Mouse (Mus musculus) intestine, embryonic 15.5 days (tissue): ENCODE measurements around the gene Nvl. TPM values are rescaled to one million over a fixed set of nuclear protein-coding genes. Genes with fewer than 3 reads are reported as not detected.

Experiments
- ATAC-seq: fragments of 200-750 bp; cut with Nextera tagmentation; 2 replicates; pipeline ENCODE4 v1.8.0; 2017; ENCODE audit warnings: moderate TSS enrichment, moderate library complexity
- H3K27ac ChIP-seq: fragments of 300-500 bp; sonication (generic); 2 replicates; pipeline ENCODE4 v1.5.1; 2015; ENCODE audit warnings: mild to moderate bottlenecking, inconsistent platforms
- H3K27me3 ChIP-seq: fragments of 300-500 bp; sonication (generic); replicated peaks from 2 replicates; pipeline ENCODE4 v1.6.1; 2015; ENCODE audit warnings: inconsistent platforms
- H3K36me3 ChIP-seq: fragments of 300-500 bp; sonication (generic); 2 replicates; pipeline ENCODE4 v1.6.1; 2015; ENCODE audit warnings: inconsistent platforms
- H3K4me1 ChIP-seq: fragments of 300-500 bp; sonication (generic); replicated peaks from 2 replicates; pipeline ENCODE4 v1.6.1; 2015; ENCODE audit warnings: inconsistent platforms
- H3K4me2 ChIP-seq: fragments of 300-500 bp; sonication (generic); replicated peaks from 2 replicates; pipeline ENCODE4 v1.6.1; 2015; ENCODE audit warnings: mild to moderate bottlenecking, inconsistent platforms
- H3K4me3 ChIP-seq: fragments of 300-500 bp; sonication (generic); replicated peaks from 2 replicates; pipeline ENCODE4 v1.5.1; 2015; ENCODE audit warnings: inconsistent platforms
- H3K9ac ChIP-seq: fragments of 300-500 bp; sonication (generic); 2 replicates; pipeline ENCODE4 v1.6.1; 2015; ENCODE audit warnings: inconsistent platforms
- H3K9me3 ChIP-seq: fragments of 300-500 bp; sonication (generic); 2 replicates; pipeline ENCODE4 v1.6.1; 2016; ENCODE audit warnings: inconsistent platforms
- WGBS: fragments of 180-500 bp; shearing (Covaris S2); methylation state at CpG from one replicate; pipeline ENCODE4 v1.1.7; 2015; 5-methylcytosine and 5-hydroxymethylcytosine counted together
- polyA plus RNA-seq: library from polyadenylated mRNA; unstranded; fragments of >200 nt; fragmentation: Nextera tagmentation; extraction: Ambion mirVana; gene quantifications from 2 replicates; pipeline ENCODE4 v1.2.1, GENCODE M21; 2015

Nvl gene
- polyA plus RNA-seq, 1 experiment from 2014 or later: 23.4 TPM

DNA sequence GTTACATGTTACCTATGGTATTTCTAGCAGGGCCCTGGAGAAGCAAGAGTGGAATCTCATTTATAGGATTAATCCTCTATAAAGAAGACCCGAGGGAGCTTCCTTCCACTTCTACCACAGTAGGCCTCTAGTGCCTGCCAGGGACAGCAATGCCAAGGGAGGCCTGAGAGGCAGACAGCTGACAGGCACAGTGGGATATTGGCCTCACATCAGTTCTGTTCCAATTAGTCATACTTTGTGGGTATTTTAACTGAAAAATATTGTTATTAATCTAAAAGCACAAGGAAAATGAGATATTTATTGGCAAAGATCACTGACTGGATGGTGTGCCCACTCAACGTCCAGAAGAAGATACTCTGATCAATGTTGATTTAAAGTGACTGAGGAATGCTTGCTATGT lies 80.0 kb downstream of the Nvl start:
- no peak overlapping the region for H3K27ac ChIP-seq
- ATAC-seq: no peak
- 69% methylated on average over 2 of the region's 2 CpGs for WGBS
- H3K9me3 ChIP-seq: no peaks in the 10 kb centered on the region
- H3K4me3 ChIP-seq: no peak overlapping the region
- H3K4me1 ChIP-seq: no peaks in the 10 kb centered on the region
- no peaks in the 10 kb centered on the region for H3K27me3 ChIP-seq
- H3K36me3 ChIP-seq: no peaks in the 10 kb centered on the region
- H3K4me2 ChIP-seq: no peak overlapping the region
- H3K9ac ChIP-seq: no peak overlapping the region

DNA sequence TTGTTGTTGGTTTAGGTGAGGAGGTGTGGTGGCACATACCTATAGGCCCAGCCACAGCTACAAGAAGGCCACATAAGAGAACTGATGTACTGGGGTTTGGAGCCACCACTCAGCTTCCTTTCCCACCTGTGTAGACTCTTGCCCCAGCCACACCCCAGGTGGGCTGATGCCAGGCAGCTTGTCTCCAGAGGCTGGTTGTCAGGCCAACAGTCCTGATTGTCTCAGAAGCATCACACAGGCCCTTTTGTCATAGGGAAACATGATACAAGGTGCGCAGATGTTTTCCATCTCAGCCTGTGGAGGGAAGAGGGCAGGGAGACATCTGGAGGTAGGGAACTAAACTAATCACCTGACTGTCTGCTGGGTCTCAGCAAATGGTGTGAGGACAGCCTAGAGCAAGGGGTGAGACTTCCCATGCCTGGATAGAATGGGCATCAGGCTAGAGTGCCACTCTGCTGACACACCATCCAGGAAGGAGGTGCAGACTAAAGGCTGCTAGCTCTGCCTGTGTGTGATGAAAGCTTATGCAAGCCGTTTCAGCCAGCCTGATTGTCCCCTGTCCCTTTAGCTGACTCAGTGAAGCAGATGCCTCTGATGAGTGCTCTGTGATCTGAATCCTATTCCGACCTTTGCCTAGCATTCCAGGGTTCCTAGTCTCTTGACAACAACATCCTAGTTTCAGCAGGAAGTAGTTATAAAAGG lies 82.1 kb downstream of the Nvl start:
- Histone ChIP-seq H3K27ac (no peak overlapping the region), H3K4me3 (no peak overlapping the region), H3K36me3 (no peaks in the 10 kb centered on the region), H3K4me1 (no peaks in the 10 kb centered on the region), H3K9me3 (no peaks in the 10 kb centered on the region), H3K27me3 (no peaks in the 10 kb centered on the region), H3K9ac (no peak overlapping the region), H3K4me2 (no peak overlapping the region)
- ATAC-seq: no peak
- 66% methylated on average over 3 of the region's 3 CpGs for WGBS

DNA sequence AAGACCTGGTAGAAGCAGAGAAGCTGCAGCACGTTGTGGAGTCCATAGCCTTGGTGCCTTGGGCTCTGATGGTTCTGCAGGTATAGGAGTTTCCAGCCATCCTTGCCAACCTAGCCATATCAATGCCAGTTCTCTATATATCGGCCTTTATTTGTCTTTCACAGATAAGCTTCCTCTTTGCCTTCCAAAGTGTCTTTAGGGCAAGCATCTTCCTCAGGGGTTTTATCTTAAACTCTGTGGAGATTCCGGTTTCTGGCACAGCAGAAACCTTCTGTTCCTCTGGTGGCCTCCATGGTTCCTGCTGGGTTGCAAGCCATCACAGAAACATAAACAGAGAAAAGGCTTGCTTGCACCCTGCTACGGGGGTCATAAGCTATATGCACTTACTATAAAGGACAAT lies 91.1 kb downstream of the Nvl start:
- H3K27me3 ChIP-seq: no peaks in the 10 kb centered on the region
- WGBS: 76% methylated on average over 4 of the region's 4 CpGs
- no peak overlapping the region for H3K27ac ChIP-seq
- no peak overlapping the region for H3K9ac ChIP-seq
- no peaks in the 10 kb centered on the region for H3K9me3 ChIP-seq
- no peaks in the 10 kb centered on the region for H3K36me3 ChIP-seq
- no peak for ATAC-seq
- H3K4me1 ChIP-seq: no peaks in the 10 kb centered on the region
- no peak overlapping the region for H3K4me3 ChIP-seq
- no peak overlapping the region for H3K4me2 ChIP-seq

DNA sequence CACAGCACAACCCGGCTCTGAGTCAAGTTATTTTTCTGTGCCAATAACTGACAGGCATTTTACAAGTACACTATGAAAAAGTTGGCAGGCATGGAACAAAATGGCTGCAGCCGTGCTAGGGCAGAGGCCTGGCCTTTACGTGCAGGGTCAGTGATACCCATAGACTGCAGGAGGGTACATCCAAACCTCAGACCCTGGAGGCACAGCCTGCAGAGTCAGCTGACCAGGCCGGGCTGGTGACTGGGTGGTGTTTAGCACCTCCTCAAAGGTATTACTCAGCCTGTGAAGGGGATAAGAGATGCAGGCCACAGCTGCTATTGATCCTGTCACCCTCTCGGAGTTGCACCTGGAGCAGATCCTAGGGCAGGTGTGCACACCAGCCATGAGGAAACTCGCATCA lies 93.1 kb downstream of the Nvl start, which contains the start of gene 9130409I23Rik:
TSS of gene 9130409I23Rik (plus strand) at position 301 of the 400 bp plus-strand sequence.
- no peak within 1 kb of the TSS for H3K9ac ChIP-seq
- no peak within 1 kb of the TSS for H3K4me2 ChIP-seq
- no peaks in the 10 kb centered on the region for H3K9me3 ChIP-seq
- 76% methylated on average over 6 of the region's 6 CpGs for WGBS
- no peaks in the 10 kb centered on the region for H3K27me3 ChIP-seq
- H3K27ac ChIP-seq: no peak within 1 kb of the TSS
- H3K4me3 ChIP-seq: no peak within 1 kb of the TSS
- no peaks in the 10 kb centered on the region for H3K4me1 ChIP-seq
- ATAC-seq: no peak
- no peaks in the 10 kb centered on the region for H3K36me3 ChIP-seq

DNA sequence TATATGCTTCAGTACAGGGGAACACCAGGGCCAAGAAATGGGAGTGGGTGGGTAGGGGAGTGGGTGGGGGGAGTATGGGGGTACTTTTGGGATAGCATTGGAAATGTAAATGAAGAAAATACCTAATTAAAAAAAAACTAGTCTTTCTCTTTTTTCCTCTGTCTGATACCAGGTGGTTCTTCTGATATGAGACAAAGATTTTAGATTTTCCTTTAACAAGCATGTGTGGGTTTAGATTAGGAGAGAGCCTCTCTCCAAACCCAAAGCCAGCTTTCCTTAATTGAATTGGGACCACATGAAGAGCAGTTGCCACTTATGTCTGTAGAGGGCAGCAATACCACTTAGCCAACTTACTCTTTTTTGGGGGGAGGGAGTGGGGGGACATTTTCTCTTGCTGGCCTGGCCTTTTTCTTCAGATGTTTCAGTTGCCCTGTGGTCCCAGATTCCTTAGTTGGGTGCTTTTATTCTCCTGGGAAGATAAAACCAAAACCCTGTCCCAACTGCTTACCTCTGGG lies 94.6 kb downstream of the Nvl start:
- Histone ChIP-seq H3K27ac (no peak overlapping the region), H3K4me2 (no peak overlapping the region), H3K9ac (no peak overlapping the region), H3K36me3 (no peaks in the 10 kb centered on the region), H3K4me3 (no peak overlapping the region), H3K4me1 (no peaks in the 10 kb centered on the region), H3K27me3 (no peaks in the 10 kb centered on the region), H3K9me3 (no peaks in the 10 kb centered on the region)
- no peak for ATAC-seq

DNA sequence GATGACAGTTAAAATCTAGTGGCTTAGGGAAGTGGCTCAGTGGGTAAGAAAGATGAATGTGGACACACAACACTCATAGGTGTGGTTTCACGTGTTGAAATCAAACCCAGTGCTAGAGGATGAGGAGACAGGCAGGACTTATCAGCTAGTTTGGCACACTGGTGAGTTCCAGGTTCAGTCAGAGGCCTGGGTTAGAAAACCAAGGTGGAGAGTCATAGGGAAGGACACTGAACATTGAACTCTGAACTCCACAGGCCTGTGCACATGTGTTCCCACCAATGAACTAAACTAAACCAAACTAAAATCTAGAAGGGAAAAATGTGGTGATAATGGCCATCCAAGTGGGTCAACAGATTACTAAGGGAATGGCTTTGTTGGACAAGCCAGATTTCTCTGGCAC lies 96.5 kb downstream of the Nvl start:
- Histone ChIP-seq H3K4me3 (no peak overlapping the region), H3K9me3 (no peaks in the 10 kb centered on the region), H3K9ac (no peak overlapping the region), H3K27me3 (no peaks in the 10 kb centered on the region), H3K36me3 (no peaks in the 10 kb centered on the region), H3K4me2 (no peak overlapping the region), H3K4me1 (no peaks in the 10 kb centered on the region), H3K27ac (no peak overlapping the region)
- WGBS: 61% methylated on average over 1 of the region's 1 CpGs
- ATAC-seq: no peak

DNA sequence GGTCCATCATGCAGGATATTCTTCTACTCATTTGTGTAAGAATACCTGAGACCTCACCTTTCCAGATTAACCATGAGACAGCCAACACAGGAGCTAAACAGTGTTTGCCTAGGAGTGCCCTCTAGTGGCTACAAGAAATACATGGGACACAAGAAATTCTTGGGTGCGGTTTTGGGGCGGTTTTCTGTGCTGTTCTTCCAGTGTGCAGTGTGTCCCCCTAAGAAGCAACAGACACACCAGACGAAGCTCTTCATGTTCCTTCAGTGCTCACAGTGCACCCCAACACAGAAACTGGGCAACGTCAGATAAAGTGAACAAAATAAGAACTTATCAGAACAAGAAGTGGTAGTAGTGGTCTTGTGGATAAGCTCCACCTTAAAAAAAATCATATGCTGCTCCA lies 104.4 kb downstream of the Nvl start:
- no peak for ATAC-seq
- Histone ChIP-seq H3K4me2 (no peak overlapping the region), H3K4me1 (no peaks in the 10 kb centered on the region), H3K27me3 (no peaks in the 10 kb centered on the region), H3K9me3 (no peaks in the 10 kb centered on the region), H3K4me3 (no peak overlapping the region), H3K36me3 (no peaks in the 10 kb centered on the region), H3K9ac (no peak overlapping the region), H3K27ac (no peak overlapping the region)
- WGBS: 17% methylated on average over 4 of the region's 4 CpGs

DNA sequence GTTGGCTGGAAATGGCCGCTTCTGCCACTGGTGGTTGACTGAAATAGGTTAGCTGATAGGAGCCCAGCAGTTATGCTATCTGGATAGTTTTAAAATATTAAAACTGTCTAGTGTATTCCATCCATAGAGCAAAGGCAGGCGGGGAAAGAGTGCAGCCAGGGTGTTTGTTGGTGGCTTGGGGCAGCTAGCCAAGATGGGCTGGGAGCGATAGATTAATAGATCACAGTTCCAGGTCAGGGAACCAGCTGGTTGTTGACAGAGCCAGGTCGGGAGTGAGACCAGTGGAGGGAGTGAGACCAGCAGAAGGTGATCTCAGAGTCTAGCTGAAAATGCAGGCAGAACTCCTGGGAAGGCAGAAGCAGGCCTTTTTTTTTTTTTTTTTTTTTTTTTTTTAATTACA lies 106.4 kb downstream of the Nvl start:
- no peak for ATAC-seq
- H3K27me3 ChIP-seq: no peaks in the 10 kb centered on the region
- H3K4me1 ChIP-seq: no peaks in the 10 kb centered on the region
- no peak overlapping the region for H3K4me3 ChIP-seq
- H3K9me3 ChIP-seq: no peaks in the 10 kb centered on the region
- H3K27ac ChIP-seq: no peak overlapping the region
- H3K36me3 ChIP-seq: no peaks in the 10 kb centered on the region
- no peak overlapping the region for H3K4me2 ChIP-seq
- 65% methylated on average over 4 of the region's 4 CpGs for WGBS
- no peak overlapping the region for H3K9ac ChIP-seq

Other genes with a start within 250 kb of the Nvl start
- 71.4 and 82.4 TPM in 2 replicates for gene Pycr2, start 239.9 kb downstream of the Nvl start, polyA plus RNA-seq
- 2.2 and 2.4 TPM in 2 replicates for gene Lefty1, start 209.2 kb downstream of the Nvl start, polyA plus RNA-seq
- gene Tmem63a, start 201.9 kb downstream of the Nvl start, polyA plus RNA-seq: 15.0 and 15.8 TPM in 2 replicates
- 3.6 and 4.0 TPM in 2 replicates for gene Ephx1, start 123.3 kb downstream of the Nvl start, polyA plus RNA-seq
- gene 9130409I23Rik, start 93.0 kb downstream of the Nvl start, polyA plus RNA-seq: not detected in 2 replicates
- gene Cnih4, start 489 bp upstream of the Nvl start, polyA plus RNA-seq: 134 and 147 TPM in 2 replicates
- gene Wdr26, start 67.8 kb upstream of the Nvl start, polyA plus RNA-seq: 30.2 and 33.0 TPM in 2 replicates
- 0.20 and 0.29 TPM in 2 replicates for gene Cnih3, start 208.4 kb upstream of the Nvl start, polyA plus RNA-seq